Mouse (Mus musculus) bone marrow macrophage, adult 2 months (primary cell): ENCODE measurements around the gene Meox1. TPM values are rescaled to one million over a fixed set of nuclear protein-coding genes. Genes with fewer than 3 reads are reported as not detected.

Source experiments
- H3K27ac ChIP-seq: 2 replicates; pipeline ENCODE4 v1.5.1; 2012; ENCODE audit warnings: low read depth, low read length; ENCODE audit not compliant: insufficient read depth
- H3K4me1 ChIP-seq: 2 replicates; pipeline ENCODE4 v1.6.1; 2012; ENCODE audit warnings: low read length; ENCODE audit not compliant: control insufficient read depth, insufficient read depth
- H3K4me3 ChIP-seq: 2 replicates; pipeline ENCODE4 v1.5.1; 2012; ENCODE audit warnings: mild to moderate bottlenecking, low read length, moderate library complexity; ENCODE audit not compliant: insufficient read depth
- CTCF ChIP-seq: IDR thresholded peaks from 2 replicates; pipeline ENCODE4 v1.5.1; 2012; ENCODE audit warnings: low read depth, mild to moderate bottlenecking, low read length, moderate library complexity
- POLR2A ChIP-seq: IDR thresholded peaks from 2 replicates; pipeline ENCODE4 v1.6.1; 2012; ENCODE audit warnings: mild to moderate bottlenecking, low read depth, low read length, borderline replicate concordance
- polyA plus RNA-seq: library from polyadenylated mRNA; stranded (reverse); fragments of >200 nt; gene quantifications from 2 replicates; pipeline ENCODE4 v1.2.4, GENCODE M21; 2012; ENCODE audit not compliant: missing spikeins, insufficient read depth, insufficient read length

The Meox1 gene
- polyA plus RNA-seq, 1 experiment, result not detected

- Histone ChIP-seq H3K4me3 (no peak overlapping the region), H3K4me1 (no peaks in the 10 kb centered on the region), H3K27ac (no peak overlapping the region)
- no peak for TF ChIP-seq CTCF
- TF ChIP-seq POLR2A, result no peak
These were observed 29.8 kb upstream of the Meox1 start for GRCm38 (mm10) chr11:101923988-101924387.

DNA sequence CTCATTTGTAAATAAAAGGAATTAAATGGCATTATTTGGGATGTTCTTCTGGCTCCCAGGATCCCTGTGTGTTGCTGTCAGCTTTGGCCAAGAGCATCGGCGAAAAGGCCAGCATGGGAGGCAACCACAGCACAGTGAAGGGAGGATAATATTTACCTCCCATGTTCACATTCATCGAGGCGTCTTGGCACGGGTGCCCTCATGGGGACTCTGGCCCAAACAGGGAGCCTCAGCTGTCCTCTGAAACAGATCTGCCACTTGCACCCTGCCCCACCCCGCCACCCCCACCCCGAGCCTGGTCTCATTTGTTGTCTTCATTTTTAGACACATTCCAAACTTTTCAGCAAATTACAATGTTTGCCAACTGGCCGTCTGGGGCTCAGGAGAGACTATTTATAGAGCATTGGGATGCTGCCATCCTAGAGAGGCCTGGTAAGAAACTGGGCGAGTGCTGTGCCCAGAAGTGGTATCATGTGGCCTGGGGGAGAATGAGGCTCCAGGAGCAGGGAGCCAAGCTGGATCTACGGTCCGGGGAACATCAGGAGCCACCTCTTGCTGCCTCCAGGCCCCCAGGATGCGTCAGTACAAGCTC, 27.3 kb upstream of the Meox1 start:
- no peaks in the 10 kb centered on the region for H3K4me1 ChIP-seq
- H3K27ac ChIP-seq, result no peak overlapping the region
- TF ChIP-seq POLR2A (no peak), CTCF (no peak)
- no peak overlapping the region for H3K4me3 ChIP-seq

DNA sequence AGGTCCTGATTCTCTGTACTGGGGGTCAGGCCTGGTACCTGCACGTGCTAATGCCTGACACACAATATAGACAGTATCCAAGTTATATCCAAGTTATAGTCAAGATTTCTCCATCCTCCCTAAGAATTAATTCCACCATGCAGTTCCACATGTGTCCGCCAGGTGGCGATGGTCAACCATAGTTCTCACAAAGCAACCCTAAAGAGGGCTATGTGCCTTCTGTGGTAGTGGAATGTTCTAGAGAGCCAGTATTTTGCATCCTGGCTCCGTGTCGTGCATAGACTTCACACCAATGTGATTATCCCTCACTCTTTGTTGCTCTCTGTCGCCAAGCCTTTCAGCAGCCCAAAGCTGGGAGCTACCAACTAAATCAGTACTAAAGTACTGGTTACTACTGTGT, 25.5 kb upstream of the Meox1 start:
- TF ChIP-seq CTCF (peak; percentile 64), POLR2A (no peak)
- no peak overlapping the region for H3K27ac ChIP-seq
- no peaks in the 10 kb centered on the region for H3K4me1 ChIP-seq
- H3K4me3 ChIP-seq, result no peak overlapping the region

DNA sequence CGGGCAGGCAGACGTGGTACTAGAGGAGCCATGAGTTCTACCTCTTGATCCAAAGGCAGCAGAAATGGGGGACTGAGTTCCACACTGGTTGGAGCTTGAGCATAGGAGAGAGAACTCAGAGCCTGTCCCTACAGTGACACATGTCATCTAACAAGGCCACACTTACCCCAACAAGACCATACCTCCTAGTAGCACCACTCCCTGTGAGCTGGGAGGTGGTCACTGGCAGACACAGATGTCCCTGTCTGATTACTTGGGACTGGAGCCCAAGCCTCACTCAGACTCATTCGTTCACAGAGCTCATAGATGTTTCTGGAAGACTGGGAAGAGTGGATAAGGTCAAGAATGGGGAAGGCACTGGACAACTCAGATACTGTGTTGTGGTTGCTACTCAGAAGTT, 24.4 kb upstream of the Meox1 start:
- H3K27ac ChIP-seq, result no peak overlapping the region
- no peaks in the 10 kb centered on the region for H3K4me1 ChIP-seq
- no peak for TF ChIP-seq CTCF
- no peak for TF ChIP-seq POLR2A
- no peak overlapping the region for H3K4me3 ChIP-seq

- H3K27ac ChIP-seq, result no peak overlapping the region
- H3K4me1 ChIP-seq, result no peaks in the 10 kb centered on the region
- TF ChIP-seq CTCF (no peak), POLR2A (no peak)
- H3K4me3 ChIP-seq, result no peak overlapping the region
These were observed 22.6 kb upstream of the Meox1 start for GRCm38 (mm10) chr11:101916772-101917171.

DNA sequence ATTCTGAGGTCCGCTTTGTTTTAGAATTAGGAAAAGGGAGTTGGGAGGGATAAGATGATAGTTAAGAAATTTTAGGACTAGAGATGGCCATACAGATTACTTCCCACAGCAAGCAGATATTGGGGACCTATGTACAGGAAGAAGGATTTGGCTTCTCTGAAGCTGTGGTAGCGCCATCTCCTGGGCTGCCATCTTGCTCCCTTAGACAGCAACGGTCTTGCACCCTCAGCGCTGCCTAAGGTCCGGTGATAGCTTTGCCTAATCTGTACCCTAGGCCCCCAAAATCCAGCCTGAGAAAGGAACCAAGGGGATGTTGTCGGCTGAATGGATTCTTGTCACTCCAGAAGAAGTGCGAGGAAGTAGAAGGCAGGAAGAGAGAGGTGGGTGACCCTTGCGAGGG, 19.4 kb upstream of the Meox1 start:
- Histone ChIP-seq H3K4me3 (no peak overlapping the region), H3K27ac (no peak overlapping the region), H3K4me1 (no peaks in the 10 kb centered on the region)
- TF ChIP-seq CTCF, result no peak
- TF ChIP-seq POLR2A, result no peak

DNA sequence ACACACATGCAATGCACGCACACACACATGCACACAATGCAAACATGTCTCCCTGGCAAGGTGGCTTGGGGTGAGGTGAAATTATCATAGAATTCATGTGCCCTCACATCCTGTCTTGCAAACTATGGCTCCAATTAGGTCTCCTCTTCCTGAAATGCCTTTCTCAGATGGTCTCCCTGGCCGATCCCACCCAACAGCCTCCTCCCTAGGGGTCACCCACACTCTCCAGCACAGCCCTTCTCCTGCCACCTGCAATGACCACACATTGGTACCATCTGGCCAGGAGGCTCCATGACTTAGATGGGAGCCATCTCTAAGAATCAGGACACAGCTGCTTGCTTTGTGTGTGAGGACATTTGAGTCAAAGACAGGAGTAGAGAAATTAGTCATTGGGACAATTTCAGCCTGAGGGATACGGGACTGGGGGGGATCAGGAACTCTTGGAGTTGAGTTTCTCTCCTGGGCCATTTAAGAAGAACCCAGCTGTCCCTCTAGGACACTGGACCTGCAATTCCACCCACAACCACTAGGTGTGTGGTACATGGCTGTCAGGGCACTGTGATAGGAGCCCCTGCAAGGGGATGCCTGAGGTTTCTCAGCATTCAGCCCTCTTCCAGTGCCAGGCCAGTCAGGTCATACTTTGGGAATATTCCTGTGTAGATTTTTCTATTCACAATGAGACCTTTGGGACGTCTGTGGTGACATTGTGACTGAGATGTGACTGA, 17.8 kb upstream of the Meox1 start:
- Histone ChIP-seq H3K4me3 (no peak overlapping the region), H3K4me1 (no peaks in the 10 kb centered on the region), H3K27ac (no peak overlapping the region)
- TF ChIP-seq CTCF (peak; percentile 31; the same call in 1 of the 2 replicates), POLR2A (no peak)

- H3K4me1 ChIP-seq, result no peaks in the 10 kb centered on the region
- no peak overlapping the region for H3K4me3 ChIP-seq
- TF ChIP-seq CTCF (peak; percentile 78), POLR2A (no peak)
- no peak overlapping the region for H3K27ac ChIP-seq
These were observed 16.2 kb upstream of the Meox1 start for GRCm38 (mm10) chr11:101910230-101910946.

- TF ChIP-seq CTCF, result no peak
- TF ChIP-seq POLR2A, result no peak
- Histone ChIP-seq H3K4me3 (no peak overlapping the region), H3K4me1 (no peaks in the 10 kb centered on the region), H3K27ac (no peak overlapping the region)
These were observed 14.6 kb upstream of the Meox1 start for GRCm38 (mm10) chr11:101908777-101909176.

GRCm38 (mm10) chr11:101905115-101905514, 10.9 kb upstream of the Meox1 start:
- H3K27ac ChIP-seq, result no peak overlapping the region
- no peak overlapping the region for H3K4me3 ChIP-seq
- no peak for TF ChIP-seq POLR2A
- peak; percentile 98 for TF ChIP-seq CTCF
- H3K4me1 ChIP-seq, result no peaks in the 10 kb centered on the region
